8 mouse cellular contexts compared by ENCODE assay signal in genomic region chr8:57599813-57600555, GRCm38 (mm10). TPM values are rescaled to one million over a fixed set of nuclear protein-coding genes. Genes with fewer than 3 reads are reported as not detected.
DNase-seq lines count a peak whose midpoint lies in the region; ATAC-seq and TF ChIP-seq lines count a peak whose summit lies in the region.

No protein-coding gene starts in this region.

- peak overlapping the region; percentile 44 for H3K4me2 ChIP-seq in lung, embryonic 15.5 days
- H3K4me2 ChIP-seq in limb, embryonic 12.5 days, result peak overlapping the region; percentile 50

- TF ChIP-seq CTCF in small intestine, adult 2 months (IDR thresholded peaks at IDR 0.05; ENCODE audit: extremely low read depth, insufficient read length, insufficient replicate concordance, low read depth, low read length), result no peak

- ATAC-seq in lung, embryonic 15.5 days (ENCODE audit: borderline replicate concordance, extremely low read depth, low FRiP score, low TSS enrichment), result no peak
- ATAC-seq in limb, embryonic 12.5 days (ENCODE audit: insufficient number of reproducible peaks, insufficient read depth, low FRiP score, low TSS enrichment, low read depth), result 0 out of 2 replicates have a peak, but pooled peaks have one; percentile 37

- 28% methylated on average over 22 of the region's 22 CpGs for WGBS in lung, embryonic 15.5 days
- WGBS in forebrain, embryonic 10.5 days, result 17% methylated on average over 22 of the region's 22 CpGs
- WGBS in limb, embryonic 12.5 days, result 23% methylated on average over 22 of the region's 22 CpGs
- 24% methylated on average over 22 of the region's 22 CpGs for WGBS in small intestine, adult 2 months

- H3K4me3 ChIP-seq in lung, embryonic 15.5 days, result no peak overlapping the region
- peak overlapping the region; percentile 15; the same call in 1 of the 2 replicates for H3K4me3 ChIP-seq in forebrain, embryonic 10.5 days
- peak overlapping the region; percentile 16 for H3K4me3 ChIP-seq in limb, embryonic 12.5 days (replicated peaks)
- peak overlapping the region; percentile 49 for H3K4me3 ChIP-seq in small intestine, adult 2 months (ENCODE audit: low read depth, low read length)

- H3K27me3 ChIP-seq in lung, embryonic 15.5 days, result no peaks in the 10 kb centered on the region
- H3K27me3 ChIP-seq in forebrain, embryonic 10.5 days (ENCODE audit: poor library complexity, severe bottlenecking), result no peaks in the 10 kb centered on the region
- H3K27me3 ChIP-seq in limb, embryonic 12.5 days, result no peaks in the 10 kb centered on the region
- no peaks in the 10 kb centered on the region for H3K27me3 ChIP-seq in small intestine, adult 2 months (ENCODE audit: control insufficient read depth, insufficient read depth, low read length)

- no peak overlapping the region for H3K27ac ChIP-seq in lung, embryonic 15.5 days
- no peak overlapping the region for H3K27ac ChIP-seq in forebrain, embryonic 10.5 days
- no peak overlapping the region for H3K27ac ChIP-seq in limb, embryonic 12.5 days
- peak overlapping the region; percentile 63 for H3K27ac ChIP-seq in small intestine, adult 2 months (ENCODE audit: insufficient read depth, low read depth, low read length)

- 0 out of 2 replicates have a peak, but pooled peaks cover 9% of the 10 kb centered on the region for H3K4me1 ChIP-seq in lung, embryonic 15.5 days
- H3K4me1 ChIP-seq in forebrain, embryonic 10.5 days, result peaks cover 21% of the 10 kb centered on the region
- peaks cover 13% of the 10 kb centered on the region for H3K4me1 ChIP-seq in limb, embryonic 12.5 days (replicated peaks)
- H3K4me1 ChIP-seq in small intestine, adult 2 months (ENCODE audit: control insufficient read depth, insufficient read depth, insufficient read length, low read length), result peaks cover 12% of the 10 kb centered on the region; the same call in 1 of the 2 replicates

- no peaks in the 10 kb centered on the region for H3K36me3 ChIP-seq in lung, embryonic 15.5 days
- H3K36me3 ChIP-seq in forebrain, embryonic 10.5 days (replicated peaks), result no peaks in the 10 kb centered on the region
- no peaks in the 10 kb centered on the region for H3K36me3 ChIP-seq in limb, embryonic 12.5 days
- H3K36me3 ChIP-seq in small intestine, adult 2 months (ENCODE audit: control insufficient read depth, insufficient read depth, low read length), result no peaks in the 10 kb centered on the region

- DNase-seq in lung, postnatal 10 days, result no peak
- no peak for DNase-seq in forebrain, embryonic 10.5 days (ENCODE audit: extremely low spot score, low spot score)
- DNase-seq in left cerebral cortex, adult 9 months (ENCODE audit: low spot score in 2 of 2), result no peak
- DNase-seq in gastrocnemius, adult 8-10 months (ENCODE audit: low spot score in 2 of 2), result no peak
- no peak for DNase-seq in c-Kit-positive CD71-positive TER-119-positive erythroid progenitor cells, embryonic 14.5 days (ENCODE audit: low spot score)

- H3K9ac ChIP-seq in lung, embryonic 15.5 days, result no peak overlapping the region
- no peak overlapping the region for H3K9ac ChIP-seq in limb, embryonic 12.5 days (replicated peaks)

- TF ChIP-seq POLR2A in small intestine, adult 2 months (IDR thresholded peaks at IDR 0.05; ENCODE audit: low read depth, low read length), result no peak

- no peaks in the 10 kb centered on the region for H3K9me3 ChIP-seq in lung, embryonic 15.5 days
- no peaks in the 10 kb centered on the region for H3K9me3 ChIP-seq in forebrain, embryonic 10.5 days
- H3K9me3 ChIP-seq in limb, embryonic 12.5 days, result no peaks in the 10 kb centered on the region

RNA-seq across cellular contexts. Expression of gene Galnt7, which starts 52.8 kb away (rescaled TPM):
- polyA plus RNA-seq in lung, embryonic 15.5 days (2015; fragmentation: Nextera tagmentation; extraction: Ambion mirVana), result 10.8 and 12.1 TPM in 2 replicates
- 24.2 and 25.9 TPM in 2 replicates for polyA plus RNA-seq in forebrain, embryonic 10.5 days (2016; fragmentation: Nextera tagmentation; extraction: Ambion mirVana)
- 15.8 and 16.7 TPM in 2 replicates for polyA plus RNA-seq in limb, embryonic 12.5 days (2016; fragmentation: Nextera tagmentation; extraction: Ambion mirVana)
- polyA plus RNA-seq in small intestine, adult 2 months (2012; rRNA removed), result 2.2 and 3.7 TPM in 2 replicates
- 1 to 10 TPM; 1.6 to 2.2 (median 1.7) TPM for total RNA-seq in gastrocnemius, adult 8-10 months (2022)
